Mouse (Mus musculus): Measurements from ENCODE around the gene Gucy1b2. TPM values are rescaled to one million over a fixed set of nuclear protein-coding genes. Genes with fewer than 3 reads are reported as not detected.

The Gucy1b2 gene
- polyA plus RNA-seq, 1 experiment from 2014 or later = 4.5 TPM

- 87% methylated on average over 2 of the region's 2 CpGs for WGBS
These were observed 16.0 kb upstream of the Gucy1b2 start for GRCm38 (mm10) chr14:62472061-62472460.

GRCm38 (mm10) chr14:62468753-62469125, 12.7 kb upstream of the Gucy1b2 start:
- H3K9ac ChIP-seq (ENCODE audit: low read length) = no peak overlapping the region
- DNase-seq (ENCODE audit: low spot score) = no peak
- no peaks in the 10 kb centered on the region for H3K36me3 ChIP-seq (ENCODE audit: control insufficient read depth, insufficient read depth, low read length)
- H3K4me1 ChIP-seq (ENCODE audit: control insufficient read depth, insufficient read depth, low read length) = no peaks in the 10 kb centered on the region
- WGBS = 90% methylated on average over 5 of the region's 5 CpGs
- no peak overlapping the region for H3K4me2 ChIP-seq (ENCODE audit: low read length)
- no peak overlapping the region for H3K4me3 ChIP-seq (ENCODE audit: low read depth, low read length)
- H3K9me3 ChIP-seq (replicated peaks; ENCODE audit: control insufficient read depth, low read length) = no peaks in the 10 kb centered on the region
- no peaks in the 10 kb centered on the region for H3K27me3 ChIP-seq (replicated peaks; ENCODE audit: control insufficient read depth, insufficient read depth, low read length)
- no peak overlapping the region for H3K27ac ChIP-seq (ENCODE audit: low read depth, low read length)
- ATAC-seq = no peak

More at GRCm38 (mm10) chr14:62472061-62472460, 16.0 kb upstream of the Gucy1b2 start:
- Histone ChIP-seq H3K27me3 (replicated peaks; ENCODE audit: control insufficient read depth, insufficient read depth, low read length) (no peaks in the 10 kb centered on the region), H3K36me3 (ENCODE audit: control insufficient read depth, insufficient read depth, low read length) (no peaks in the 10 kb centered on the region), H3K4me1 (ENCODE audit: control insufficient read depth, insufficient read depth, low read length) (no peaks in the 10 kb centered on the region), H3K4me2 (ENCODE audit: low read length) (no peak overlapping the region), H3K4me3 (ENCODE audit: low read depth, low read length) (no peak overlapping the region), H3K9me3 (replicated peaks; ENCODE audit: control insufficient read depth, low read length) (no peaks in the 10 kb centered on the region), H3K27ac (ENCODE audit: low read depth, low read length) (no peak overlapping the region), H3K9ac (ENCODE audit: low read length) (no peak overlapping the region)
- DNase-seq (ENCODE audit: low spot score) (no peak), ATAC-seq (no peak)

- DNase-seq (ENCODE audit: low spot score) (no peak), ATAC-seq (no peak)
- Histone ChIP-seq H3K4me2 (ENCODE audit: low read length) (no peak overlapping the region), H3K4me3 (ENCODE audit: low read depth, low read length) (no peak overlapping the region), H3K9ac (ENCODE audit: low read length) (no peak overlapping the region), H3K9me3 (replicated peaks; ENCODE audit: control insufficient read depth, low read length) (no peaks in the 10 kb centered on the region), H3K36me3 (ENCODE audit: control insufficient read depth, insufficient read depth, low read length) (no peaks in the 10 kb centered on the region), H3K4me1 (ENCODE audit: control insufficient read depth, insufficient read depth, low read length) (no peaks in the 10 kb centered on the region), H3K27ac (ENCODE audit: low read depth, low read length) (no peak overlapping the region), H3K27me3 (replicated peaks; ENCODE audit: control insufficient read depth, insufficient read depth, low read length) (no peaks in the 10 kb centered on the region)
- WGBS = 82% methylated on average over 6 of the region's 6 CpGs
These were observed 12.1 kb upstream of the Gucy1b2 start for GRCm38 (mm10) chr14:62468119-62468752.

GRCm38 (mm10) chr14:62464966-62465365, 8.9 kb upstream of the Gucy1b2 start:
- H3K27ac ChIP-seq (ENCODE audit: low read depth, low read length) = no peak overlapping the region
- DNase-seq (ENCODE audit: low spot score) = no peak
- no peaks in the 10 kb centered on the region for H3K27me3 ChIP-seq (replicated peaks; ENCODE audit: control insufficient read depth, insufficient read depth, low read length)
- H3K4me3 ChIP-seq (ENCODE audit: low read depth, low read length) = no peak overlapping the region
- H3K9ac ChIP-seq (ENCODE audit: low read length) = no peak overlapping the region
- H3K36me3 ChIP-seq (ENCODE audit: control insufficient read depth, insufficient read depth, low read length) = no peaks in the 10 kb centered on the region
- ATAC-seq = no peak
- no peaks in the 10 kb centered on the region for H3K9me3 ChIP-seq (replicated peaks; ENCODE audit: control insufficient read depth, low read length)
- no peak overlapping the region for H3K4me2 ChIP-seq (ENCODE audit: low read length)
- H3K4me1 ChIP-seq (ENCODE audit: control insufficient read depth, insufficient read depth, low read length) = no peaks in the 10 kb centered on the region
- WGBS = 22% methylated on average over 9 of the region's 9 CpGs

- no peak for ATAC-seq
- H3K4me2 ChIP-seq (ENCODE audit: low read length) = no peak overlapping the region
- WGBS = 63% methylated on average over 11 of the region's 11 CpGs
- H3K36me3 ChIP-seq (ENCODE audit: control insufficient read depth, insufficient read depth, low read length) = no peaks in the 10 kb centered on the region
- no peak overlapping the region for H3K9ac ChIP-seq (ENCODE audit: low read length)
- no peak for DNase-seq (ENCODE audit: low spot score)
- peaks cover 21% of the 10 kb centered on the region for H3K4me1 ChIP-seq (ENCODE audit: control insufficient read depth, insufficient read depth, low read length)
- H3K27ac ChIP-seq (ENCODE audit: low read depth, low read length) = no peak overlapping the region
- no peaks in the 10 kb centered on the region for H3K27me3 ChIP-seq (replicated peaks; ENCODE audit: control insufficient read depth, insufficient read depth, low read length)
- no peaks in the 10 kb centered on the region for H3K9me3 ChIP-seq (replicated peaks; ENCODE audit: control insufficient read depth, low read length)
- no peak overlapping the region for H3K4me3 ChIP-seq (ENCODE audit: low read depth, low read length)
These were observed 3.5 kb upstream of the Gucy1b2 start for GRCm38 (mm10) chr14:62459541-62459940.

GRCm38 (mm10) chr14:62457420-62458181, 1.5 kb upstream of the Gucy1b2 start:
- Histone ChIP-seq H3K36me3 (ENCODE audit: control insufficient read depth, insufficient read depth, low read length) (no peaks in the 10 kb centered on the region), H3K27ac (ENCODE audit: low read depth, low read length) (peak overlapping the region; percentile 71; the same call in 1 of the 2 replicates), H3K4me3 (ENCODE audit: low read depth, low read length) (no peak overlapping the region), H3K9me3 (replicated peaks; ENCODE audit: control insufficient read depth, low read length) (no peaks in the 10 kb centered on the region), H3K27me3 (replicated peaks; ENCODE audit: control insufficient read depth, insufficient read depth, low read length) (no peaks in the 10 kb centered on the region), H3K9ac (ENCODE audit: low read length) (no peak overlapping the region), H3K4me2 (ENCODE audit: low read length) (peak overlapping the region; percentile 30; the same call in 1 of the 2 replicates), H3K4me1 (ENCODE audit: control insufficient read depth, insufficient read depth, low read length) (peaks cover 32% of the 10 kb centered on the region)
- ATAC-seq = peak; percentile 47
- WGBS = 16% methylated on average over 22 of the region's 22 CpGs
- peak; percentile 97 for DNase-seq (ENCODE audit: low spot score)

- DNase-seq (ENCODE audit: low spot score) (no peak), ATAC-seq (peak; percentile 85)
- H3K4me3 ChIP-seq (ENCODE audit: low read depth, low read length) = no peak overlapping the region
- 16% methylated on average over 5 of the region's 5 CpGs for WGBS
- H3K27me3 ChIP-seq (replicated peaks; ENCODE audit: control insufficient read depth, insufficient read depth, low read length) = no peaks in the 10 kb centered on the region
- H3K9me3 ChIP-seq (replicated peaks; ENCODE audit: control insufficient read depth, low read length) = no peaks in the 10 kb centered on the region
- H3K4me1 ChIP-seq (ENCODE audit: control insufficient read depth, insufficient read depth, low read length) = peaks cover 32% of the 10 kb centered on the region
- H3K9ac ChIP-seq (ENCODE audit: low read length) = no peak overlapping the region
- H3K36me3 ChIP-seq (ENCODE audit: control insufficient read depth, insufficient read depth, low read length) = no peaks in the 10 kb centered on the region
- H3K4me2 ChIP-seq (ENCODE audit: low read length) = peak overlapping the region; percentile 30
- H3K27ac ChIP-seq (ENCODE audit: low read depth, low read length) = peak overlapping the region; percentile 71
These were observed 564 bp downstream of the Gucy1b2 start for GRCm38 (mm10) chr14:62455570-62455879.

- peak; percentile 97 for DNase-seq (ENCODE audit: low spot score)
- Histone ChIP-seq H3K36me3 (ENCODE audit: control insufficient read depth, insufficient read depth, low read length) (no peaks in the 10 kb centered on the region), H3K27ac (ENCODE audit: low read depth, low read length) (peak overlapping the region; percentile 90), H3K4me3 (ENCODE audit: low read depth, low read length) (no peak overlapping the region), H3K4me2 (ENCODE audit: low read length) (peak overlapping the region; percentile 30; the same call in 1 of the 2 replicates), H3K4me1 (ENCODE audit: control insufficient read depth, insufficient read depth, low read length) (peaks cover 32% of the 10 kb centered on the region), H3K27me3 (replicated peaks; ENCODE audit: control insufficient read depth, insufficient read depth, low read length) (no peaks in the 10 kb centered on the region), H3K9ac (ENCODE audit: low read length) (no peak overlapping the region), H3K9me3 (replicated peaks; ENCODE audit: control insufficient read depth, low read length) (no peaks in the 10 kb centered on the region)
- ATAC-seq = peak; percentile 94
- 12% methylated on average over 9 of the region's 9 CpGs for WGBS
These were observed 1.1 kb downstream of the Gucy1b2 start for GRCm38 (mm10) chr14:62454760-62455569.
